Mouse (Mus musculus) bone marrow macrophage, adult 2 months (primary cell): Measurements from ENCODE around the gene Iqsec1.

Experiments used
- CTCF ChIP-seq: IDR thresholded peaks from 2 replicates; pipeline ENCODE4 v1.5.1; 2012; ENCODE audit warnings: low read depth, mild to moderate bottlenecking, low read length, moderate library complexity
- POLR2A ChIP-seq: IDR thresholded peaks from 2 replicates; pipeline ENCODE4 v1.6.1; 2012; ENCODE audit warnings: mild to moderate bottlenecking, low read depth, low read length, borderline replicate concordance

DNA sequence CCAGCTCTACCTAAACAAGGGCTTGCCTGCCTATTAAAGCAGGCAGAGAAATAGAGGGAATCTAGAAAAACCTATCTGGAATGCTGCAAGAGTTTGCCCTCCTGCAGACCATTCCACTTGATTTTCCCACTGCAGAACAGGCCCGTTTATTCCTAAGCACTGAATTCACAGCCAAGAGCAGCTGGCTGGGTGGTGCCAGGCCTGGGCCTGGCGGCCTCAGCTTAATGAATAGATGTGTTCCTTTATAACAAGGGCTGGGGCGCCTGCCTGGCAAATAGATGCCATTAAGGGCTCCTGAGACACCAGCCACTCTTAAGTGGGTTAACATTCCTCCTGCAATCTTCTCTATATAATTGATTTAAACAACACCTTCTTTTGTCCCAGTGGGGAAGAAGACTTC is 265.5 kb downstream of the Iqsec1 start:
- TF ChIP-seq POLR2A (no peak), CTCF (no peak)
